Mouse (Mus musculus): ENCODE results near the gene Tmem106c.

DNA sequence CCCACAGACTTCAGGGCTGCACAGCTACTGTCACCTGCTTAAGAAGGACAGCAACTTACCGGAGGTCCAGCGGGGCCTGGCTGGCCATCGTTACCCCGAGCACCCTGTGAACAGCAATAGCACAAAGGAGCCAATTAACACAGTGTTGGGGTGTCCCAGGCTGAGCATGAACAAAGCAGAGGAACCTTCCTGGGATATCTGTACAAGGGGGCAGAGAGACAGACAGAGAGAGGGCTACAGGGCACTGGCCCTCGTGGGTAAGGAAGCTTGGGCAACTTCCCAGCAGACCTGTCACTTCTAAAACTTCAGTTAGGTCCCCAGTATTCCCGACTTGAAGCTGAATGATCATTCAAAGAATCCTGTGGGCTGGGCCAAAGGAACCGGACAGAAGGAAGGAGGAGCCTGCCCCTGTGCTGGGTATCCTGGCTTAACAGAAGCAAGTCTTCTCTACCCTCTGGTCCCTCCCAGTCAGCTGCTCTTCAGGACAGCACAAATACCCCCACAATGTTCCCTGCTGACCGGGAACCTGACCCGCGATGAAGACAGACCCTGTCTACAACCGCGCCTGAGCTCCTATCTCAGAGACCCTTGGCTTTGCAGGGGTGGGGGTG, 27.4 kb downstream of the Tmem106c start:
- TF ChIP-seq GATA1 (IDR thresholded peaks at IDR 0.05; ENCODE audit: low read length) (no peak), TAL1 (IDR thresholded peaks at IDR 0.05; ENCODE audit: low read length) (no peak)

All from erythroblast, embryonic 14.5 days (primary cell).